Mouse (Mus musculus): Measurements from ENCODE around the gene Snx30. TPM values are rescaled to one million over a fixed set of nuclear protein-coding genes. Genes with fewer than 3 reads are reported as not detected.

Gene Snx30
- total and polyA plus RNA-seq, 3 experiments: 4.2 to 8.6 TPM; not detected in 1

DNA sequence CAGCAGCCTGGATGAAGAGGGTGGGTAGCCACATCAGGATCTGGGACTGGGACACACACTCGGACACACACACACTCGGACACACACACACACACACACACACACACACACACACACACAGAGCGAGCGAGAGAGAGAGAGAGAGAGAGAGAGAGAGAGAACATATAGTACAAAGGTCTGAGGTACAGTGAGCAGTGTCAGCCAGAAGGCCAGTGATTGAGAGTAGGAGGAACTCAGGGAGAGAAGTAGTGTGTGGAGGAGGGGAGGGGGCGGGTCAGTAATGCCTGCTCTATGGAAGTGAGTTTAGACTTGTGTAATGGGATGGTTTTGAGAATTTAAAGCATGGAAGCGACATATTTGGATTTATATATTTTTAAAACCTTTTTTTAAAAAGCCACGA is 47.5 kb downstream of the Snx30 start (continued):
- no peak for TF ChIP-seq ETS1 (IDR thresholded peaks at IDR 0.05; ENCODE audit: low read depth, low read length)
- TF ChIP-seq RAD21 (IDR thresholded peaks at IDR 0.05; ENCODE audit: low read depth, low read length): no peak

DNA sequence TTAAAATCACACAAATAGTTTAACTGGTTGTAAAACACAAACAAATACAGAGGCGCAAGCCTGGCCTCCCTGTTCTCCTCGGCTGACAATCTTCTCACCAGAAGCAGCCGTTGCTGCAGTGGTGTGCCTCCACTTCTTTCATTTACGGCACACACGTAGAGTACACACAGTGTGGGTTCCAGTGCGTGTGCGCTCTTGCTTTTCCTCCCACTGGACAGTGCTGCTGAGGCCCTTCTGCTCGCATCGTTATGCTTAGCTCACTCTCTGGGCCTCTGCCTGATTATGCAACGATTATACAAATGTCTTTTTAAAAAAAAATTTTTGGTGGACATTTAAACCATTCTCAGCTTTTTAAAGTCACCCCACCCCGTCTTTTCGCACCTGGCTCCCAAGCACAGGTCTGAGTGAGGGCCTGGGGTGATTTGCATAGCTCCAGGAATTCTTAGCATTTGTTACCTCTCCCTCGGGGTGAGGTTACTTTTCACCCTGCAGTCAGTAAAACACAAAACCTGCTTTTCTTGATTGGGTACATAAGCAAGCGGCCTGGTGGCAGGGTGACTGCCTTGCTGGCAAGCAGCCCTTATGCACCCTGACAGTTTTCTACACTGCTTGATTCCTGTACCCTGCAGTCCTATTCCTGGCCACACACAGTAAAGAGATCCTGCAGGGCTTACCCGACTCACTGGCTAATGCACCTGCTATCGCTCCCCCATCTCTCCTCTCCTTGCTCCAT is 54.2 kb downstream of the Snx30 start:
- Histone ChIP-seq H3K9ac (ENCODE audit: control insufficient read depth, low read depth, low read length, poor library complexity, severe bottlenecking) (no peak overlapping the region), H3K27me3 (ENCODE audit: control insufficient read depth in 1 of 2, insufficient read depth in 2 of 2, low read length in 2 of 2) (no peaks in the 10 kb centered on the region), H3K79me2 (ENCODE audit: control insufficient read depth, insufficient read depth, low read length, poor library complexity) (no peaks in the 10 kb centered on the region), H3K4me3 (ENCODE audit: control insufficient read depth in 1 of 2, insufficient read depth in 1 of 2, low read depth in 2 of 2, low read length in 2 of 2) (no peak overlapping the region), H3K27ac (ENCODE audit: control insufficient read depth, low read depth, low read length) (no peak overlapping the region), H3K9me3 (replicated peaks; ENCODE audit: insufficient read depth, low read length) (no peaks in the 10 kb centered on the region), H3K4me1 (ENCODE audit: control insufficient read depth in 1 of 2, insufficient read depth in 2 of 2, low read length in 2 of 2) (peaks cover 2 to 15% of the 10 kb centered on the region in 2 experiments; a peak in 2 of 4 replicates), H3K36me3 (ENCODE audit: control insufficient read depth in 1 of 2, insufficient read depth in 2 of 2, low read length in 2 of 2) (peaks cover 0 to 14% of the 10 kb centered on the region in 2 experiments; a peak in 2 of 4 replicates)
- TF ChIP-seq ETS1 (IDR thresholded peaks at IDR 0.05; ENCODE audit: low read depth, low read length) (no peak), NRF1 (IDR thresholded peaks at IDR 0.05; ENCODE audit: insufficient read depth, low read depth, low read length, poor library complexity, severe bottlenecking) (no peak), ZNF384 (IDR thresholded peaks at IDR 0.05; ENCODE audit: low read depth, low read length) (no peak), TBP (IDR thresholded peaks at IDR 0.05; ENCODE audit: low read depth, low read length) (no peak), E2F4 (IDR thresholded peaks at IDR 0.05; ENCODE audit: borderline replicate concordance, low read depth, low read length) (no peak), MYB (IDR thresholded peaks at IDR 0.05; ENCODE audit: low read depth, low read length) (no peak), GABPA (IDR thresholded peaks at IDR 0.05; ENCODE audit: low read depth, low read length) (no peak), RAD21 (IDR thresholded peaks at IDR 0.05; ENCODE audit: low read depth, low read length) (no peak), MAX (IDR thresholded peaks at IDR 0.05; ENCODE audit: low read length) (no peak), MAFK (IDR thresholded peaks at IDR 0.05; ENCODE audit: borderline replicate concordance, low read depth, low read length) (no peak), SMC3 (IDR thresholded peaks at IDR 0.05; ENCODE audit: low read depth, low read length) (no peak), USF2 (IDR thresholded peaks at IDR 0.05; ENCODE audit: borderline replicate concordance in 1 of 2, insufficient read depth in 1 of 2, low read depth in 1 of 2, low read length in 2 of 2) (no peak), ZKSCAN1 (IDR thresholded peaks at IDR 0.05; ENCODE audit: low read depth, low read length) (no peak), ZC3H11A (IDR thresholded peaks at IDR 0.05; ENCODE audit: low read depth, low read length) (no peak), POLR2AphosphoS5 (IDR thresholded peaks at IDR 0.05; ENCODE audit: borderline replicate concordance, low read depth, low read length) (no peak), ELF1 (IDR thresholded peaks at IDR 0.05; ENCODE audit: low read depth, low read length) (no peak), MXI1 (IDR thresholded peaks at IDR 0.05; ENCODE audit: low read depth, low read length) (no peak), TAL1 (IDR thresholded peaks at IDR 0.05; ENCODE audit: low read length) (no peak)
- DNase-seq (ENCODE audit: low read depth, low spot score): no peak

Measured in MEL (cell line).